Mouse (Mus musculus): ENCODE data around the gene Tmem255a.

Tmem255a gene

DNA sequence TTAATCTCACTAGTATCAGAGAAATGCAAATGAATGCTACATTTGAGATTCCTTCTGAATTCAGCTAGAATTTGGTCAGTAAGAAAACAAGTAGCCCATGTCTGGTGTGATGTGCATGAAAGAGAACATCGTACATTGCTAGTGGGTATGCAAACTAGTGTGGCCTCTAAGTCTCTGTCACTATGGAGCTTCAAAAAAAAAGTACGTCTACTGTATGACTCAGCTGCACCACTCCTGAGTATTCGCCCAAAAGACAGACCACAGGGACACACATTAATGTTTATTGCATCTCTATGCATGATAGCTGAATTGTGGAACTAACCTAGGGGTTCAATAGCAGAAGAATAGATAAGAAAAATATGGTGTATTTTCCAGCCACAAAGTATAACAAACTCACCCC is 86.9 kb downstream of the Tmem255a start:
- DNase-seq: no peak

DNA sequence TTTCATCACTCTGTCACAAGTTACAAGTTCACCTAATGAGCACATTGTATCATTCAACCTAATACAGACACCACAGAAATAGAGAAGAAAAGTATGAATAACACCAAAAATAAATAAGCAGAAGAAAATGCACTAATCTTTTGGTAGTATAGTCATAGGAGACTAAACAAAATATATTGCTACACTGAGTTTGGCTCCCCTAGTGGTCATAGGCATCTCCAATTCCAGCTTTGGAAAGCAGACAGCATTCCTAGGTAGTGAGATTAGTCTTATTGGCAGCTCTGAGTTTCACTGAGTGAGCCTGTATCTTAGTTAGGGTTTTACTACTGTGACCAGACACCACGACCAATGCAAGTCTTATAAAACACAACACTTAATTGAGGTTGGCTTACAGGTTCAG is 93.1 kb downstream of the Tmem255a start:
- DNase-seq: no peak
